Mouse (Mus musculus): ENCODE measurements at regions not wholly inside any gene's neighbourhood (a gene's known extent, or its start where the extent isn't known, plus 50 kb on each side); places are given as distances from the start of the nearest gene placed in this dataset.

GRCm38 (mm10) chr17:79505565-79505964 lies 106.1 kb upstream of the Rmdn2 start:
- WGBS = 95% methylated on average over 1 of the region's 1 CpGs
- no peak for ATAC-seq
- H3K4me3 ChIP-seq (ENCODE audit: low read depth, low read length) = no peak overlapping the region
- no peak overlapping the region for H3K9ac ChIP-seq (ENCODE audit: low read depth, low read length)
- H3K27me3 ChIP-seq (ENCODE audit: control insufficient read depth, insufficient read depth, low read depth, low read length) = no peaks in the 10 kb centered on the region
- no peaks in the 10 kb centered on the region for H3K9me3 ChIP-seq (replicated peaks; ENCODE audit: control insufficient read depth, low read length, poor library complexity, severe bottlenecking)
- no peak overlapping the region for H3K27ac ChIP-seq (ENCODE audit: low read length)
- no peak overlapping the region for H3K4me2 ChIP-seq (ENCODE audit: low read length)
- no peaks in the 10 kb centered on the region for H3K36me3 ChIP-seq (ENCODE audit: control insufficient read depth, insufficient read depth, low read length)
- no peaks in the 10 kb centered on the region for H3K4me1 ChIP-seq (ENCODE audit: control insufficient read depth, insufficient read depth, low read length)

- Histone ChIP-seq H3K9me3 (replicated peaks; ENCODE audit: control insufficient read depth, low read length, poor library complexity, severe bottlenecking) (no peaks in the 10 kb centered on the region), H3K4me3 (ENCODE audit: low read depth, low read length) (no peak overlapping the region), H3K36me3 (ENCODE audit: control insufficient read depth, insufficient read depth, low read length) (no peaks in the 10 kb centered on the region), H3K27ac (ENCODE audit: low read length) (no peak overlapping the region), H3K9ac (ENCODE audit: low read depth, low read length) (no peak overlapping the region), H3K27me3 (ENCODE audit: control insufficient read depth, insufficient read depth, low read depth, low read length) (no peaks in the 10 kb centered on the region), H3K4me1 (ENCODE audit: control insufficient read depth, insufficient read depth, low read length) (no peaks in the 10 kb centered on the region), H3K4me2 (ENCODE audit: low read length) (no peak overlapping the region)
- 73% methylated on average over 8 of the region's 8 CpGs for WGBS
- no peak for ATAC-seq
Measured at GRCm38 (mm10) chr17:79509281-79509680, 102.4 kb upstream of the Rmdn2 start.

- ATAC-seq = no peak
- H3K36me3 ChIP-seq (ENCODE audit: control insufficient read depth, insufficient read depth, low read length) = no peaks in the 10 kb centered on the region
- WGBS = 87% methylated on average over 11 of the region's 11 CpGs
Measured at GRCm38 (mm10) chr17:79509957-79510710, 101.5 kb upstream of the Rmdn2 start.

DNA sequence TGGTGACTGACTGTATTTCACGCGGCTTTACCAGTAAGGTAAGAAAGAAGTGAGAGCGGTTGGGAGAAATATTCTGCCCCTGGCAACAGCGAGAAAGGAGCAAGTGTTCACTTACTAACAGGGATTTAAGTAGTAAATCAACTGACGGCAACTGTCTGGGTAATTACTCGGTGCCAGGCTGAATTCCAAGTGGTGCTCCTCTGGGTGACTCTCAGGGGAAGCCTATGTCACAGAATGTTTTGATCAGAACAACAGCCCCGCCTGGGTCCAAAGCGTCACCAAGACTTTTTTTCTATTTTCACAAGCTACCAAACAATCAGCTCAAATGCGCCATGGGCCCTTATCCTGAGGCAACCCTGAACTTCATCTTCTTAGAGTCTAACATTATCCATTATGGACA lies 100.4 kb upstream of the Rmdn2 start:
- no peak for ATAC-seq
- no peak overlapping the region for H3K4me2 ChIP-seq (ENCODE audit: low read length)
- 74% methylated on average over 9 of the region's 9 CpGs for whole genome bisulfite sequencing
- H3K27me3 ChIP-seq (ENCODE audit: control insufficient read depth, insufficient read depth, low read depth, low read length) = no peaks in the 10 kb centered on the region
- H3K9ac ChIP-seq (ENCODE audit: low read depth, low read length) = no peak overlapping the region
- H3K9me3 ChIP-seq (replicated peaks; ENCODE audit: control insufficient read depth, low read length, poor library complexity, severe bottlenecking) = no peaks in the 10 kb centered on the region
- no peaks in the 10 kb centered on the region for H3K36me3 ChIP-seq (ENCODE audit: control insufficient read depth, insufficient read depth, low read length)
- no peak overlapping the region for H3K4me3 ChIP-seq (ENCODE audit: low read depth, low read length)
- H3K4me1 ChIP-seq (ENCODE audit: control insufficient read depth, insufficient read depth, low read length) = no peaks in the 10 kb centered on the region
- H3K27ac ChIP-seq (ENCODE audit: low read length) = no peak overlapping the region

More at GRCm38 (mm10) chr17:79509957-79510710, 101.5 kb upstream of the Rmdn2 start:
- Histone ChIP-seq H3K4me3 (ENCODE audit: low read depth, low read length) (no peak overlapping the region), H3K4me1 (ENCODE audit: control insufficient read depth, insufficient read depth, low read length) (no peaks in the 10 kb centered on the region), H3K27me3 (ENCODE audit: control insufficient read depth, insufficient read depth, low read depth, low read length) (no peaks in the 10 kb centered on the region), H3K9ac (ENCODE audit: low read depth, low read length) (no peak overlapping the region), H3K4me2 (ENCODE audit: low read length) (no peak overlapping the region), H3K27ac (ENCODE audit: low read length) (no peak overlapping the region), H3K9me3 (replicated peaks; ENCODE audit: control insufficient read depth, low read length, poor library complexity, severe bottlenecking) (no peaks in the 10 kb centered on the region)

- Histone ChIP-seq H3K36me3 (ENCODE audit: control insufficient read depth, insufficient read depth, low read length) (no peaks in the 10 kb centered on the region), H3K9me3 (replicated peaks; ENCODE audit: control insufficient read depth, low read length, poor library complexity, severe bottlenecking) (no peaks in the 10 kb centered on the region), H3K27ac (ENCODE audit: low read length) (no peak overlapping the region), H3K27me3 (ENCODE audit: control insufficient read depth, insufficient read depth, low read depth, low read length) (no peaks in the 10 kb centered on the region), H3K4me1 (ENCODE audit: control insufficient read depth, insufficient read depth, low read length) (no peaks in the 10 kb centered on the region), H3K4me2 (ENCODE audit: low read length) (no peak overlapping the region), H3K9ac (ENCODE audit: low read depth, low read length) (no peak overlapping the region), H3K4me3 (ENCODE audit: low read depth, low read length) (no peak overlapping the region)
- no peak for ATAC-seq
- 88% methylated on average over 7 of the region's 7 CpGs for WGBS
Measured at GRCm38 (mm10) chr17:79514076-79514475, 97.6 kb upstream of the Rmdn2 start.

DNA sequence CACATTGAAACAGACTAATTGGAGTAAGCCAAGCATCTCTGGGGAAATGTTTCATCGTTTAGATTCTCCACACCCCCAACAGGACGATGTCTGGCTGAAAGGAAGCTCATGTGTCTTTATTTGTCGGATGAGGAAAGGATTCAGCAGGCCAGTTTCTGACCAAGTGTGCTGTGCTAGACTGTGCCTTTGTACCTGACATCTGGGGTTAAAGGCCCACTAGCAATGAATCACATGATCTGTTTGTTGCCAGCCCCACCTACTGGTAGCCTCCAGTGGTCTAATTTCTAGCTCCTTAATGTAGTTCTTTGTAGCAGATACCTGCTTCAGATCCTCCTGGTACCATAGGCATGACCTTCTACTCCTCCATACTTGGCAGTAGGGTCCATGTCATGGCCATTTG lies 93.5 kb upstream of the Rmdn2 start:
- Histone ChIP-seq H3K27me3 (ENCODE audit: control insufficient read depth, insufficient read depth, low read depth, low read length) (no peaks in the 10 kb centered on the region), H3K27ac (ENCODE audit: low read length) (no peak overlapping the region), H3K4me3 (ENCODE audit: low read depth, low read length) (no peak overlapping the region), H3K36me3 (ENCODE audit: control insufficient read depth, insufficient read depth, low read length) (no peaks in the 10 kb centered on the region), H3K4me2 (ENCODE audit: low read length) (no peak overlapping the region), H3K9me3 (replicated peaks; ENCODE audit: control insufficient read depth, low read length, poor library complexity, severe bottlenecking) (no peaks in the 10 kb centered on the region), H3K4me1 (ENCODE audit: control insufficient read depth, insufficient read depth, low read length) (no peaks in the 10 kb centered on the region), H3K9ac (ENCODE audit: low read depth, low read length) (no peak overlapping the region)
- 64% methylated on average over 3 of the region's 3 CpGs for WGBS
- no peak for ATAC-seq

DNA sequence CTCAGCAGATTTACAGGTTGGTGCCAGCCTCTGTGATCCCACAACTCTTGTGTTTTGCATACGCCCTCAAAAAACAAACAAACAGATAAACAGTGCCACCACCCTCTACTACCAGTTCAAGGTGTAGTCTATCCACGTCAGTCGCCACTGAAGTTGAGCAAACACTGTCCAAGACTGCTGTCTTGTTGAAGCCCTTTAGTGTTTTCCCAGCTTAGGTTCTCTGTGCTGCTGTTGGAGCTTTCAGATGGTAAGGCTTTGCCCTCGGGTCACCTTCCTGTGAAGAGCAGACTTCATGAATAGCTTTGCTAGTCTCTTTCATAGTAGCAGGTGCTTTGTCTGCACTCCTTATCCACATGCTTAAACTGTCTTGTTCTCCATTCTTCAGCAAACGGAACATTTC lies 93.0 kb upstream of the Rmdn2 start:
- H3K4me3 ChIP-seq (ENCODE audit: low read depth, low read length) = no peak overlapping the region
- no peaks in the 10 kb centered on the region for H3K9me3 ChIP-seq (replicated peaks; ENCODE audit: control insufficient read depth, low read length, poor library complexity, severe bottlenecking)
- no peak overlapping the region for H3K27ac ChIP-seq (ENCODE audit: low read length)
- H3K36me3 ChIP-seq (ENCODE audit: control insufficient read depth, insufficient read depth, low read length) = no peaks in the 10 kb centered on the region
- no peak for ATAC-seq
- WGBS = 82% methylated on average over 5 of the region's 5 CpGs
- no peaks in the 10 kb centered on the region for H3K4me1 ChIP-seq (ENCODE audit: control insufficient read depth, insufficient read depth, low read length)
- H3K4me2 ChIP-seq (ENCODE audit: low read length) = no peak overlapping the region
- H3K9ac ChIP-seq (ENCODE audit: low read depth, low read length) = no peak overlapping the region
- no peaks in the 10 kb centered on the region for H3K27me3 ChIP-seq (ENCODE audit: control insufficient read depth, insufficient read depth, low read depth, low read length)

GRCm38 (mm10) chr17:79519356-79519755 lies 92.3 kb upstream of the Rmdn2 start:
- no peak overlapping the region for H3K9ac ChIP-seq (ENCODE audit: low read depth, low read length)

DNA sequence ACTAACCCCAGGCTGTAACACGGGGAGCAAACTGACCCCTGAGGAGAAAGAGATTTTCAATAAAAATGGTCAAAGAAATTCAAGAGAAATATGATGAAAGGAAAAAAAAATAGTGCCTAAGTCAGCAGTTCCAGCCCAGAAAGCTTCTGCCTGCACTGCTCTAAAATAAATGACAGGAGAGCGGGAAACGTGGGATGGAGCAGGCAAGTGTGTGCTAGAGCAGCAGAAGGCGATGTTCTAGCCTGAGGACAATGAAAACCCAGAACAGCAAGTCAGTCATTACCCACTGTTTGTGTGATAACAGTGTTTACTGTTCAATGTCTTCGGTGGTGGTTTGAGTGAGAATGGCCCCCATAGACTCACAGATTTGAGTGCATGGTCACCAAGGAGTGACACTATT lies 91.4 kb upstream of the Rmdn2 start:
- Histone ChIP-seq H3K9me3 (replicated peaks; ENCODE audit: control insufficient read depth, low read length, poor library complexity, severe bottlenecking) (no peaks in the 10 kb centered on the region), H3K27ac (ENCODE audit: low read length) (no peak overlapping the region), H3K4me3 (ENCODE audit: low read depth, low read length) (no peak overlapping the region), H3K4me2 (ENCODE audit: low read length) (no peak overlapping the region), H3K27me3 (ENCODE audit: control insufficient read depth, insufficient read depth, low read depth, low read length) (no peaks in the 10 kb centered on the region), H3K9ac (ENCODE audit: low read depth, low read length) (no peak overlapping the region), H3K36me3 (ENCODE audit: control insufficient read depth, insufficient read depth, low read length) (no peaks in the 10 kb centered on the region), H3K4me1 (ENCODE audit: control insufficient read depth, insufficient read depth, low read length) (no peaks in the 10 kb centered on the region)
- 88% methylated on average over 5 of the region's 5 CpGs for WGBS
- no peak for ATAC-seq

More at GRCm38 (mm10) chr17:79519356-79519755, 92.3 kb upstream of the Rmdn2 start:
- ATAC-seq = no peak
- WGBS = 85% methylated on average over 4 of the region's 4 CpGs
- Histone ChIP-seq H3K27ac (ENCODE audit: low read length) (no peak overlapping the region), H3K4me3 (ENCODE audit: low read depth, low read length) (no peak overlapping the region), H3K36me3 (ENCODE audit: control insufficient read depth, insufficient read depth, low read length) (no peaks in the 10 kb centered on the region), H3K27me3 (ENCODE audit: control insufficient read depth, insufficient read depth, low read depth, low read length) (no peaks in the 10 kb centered on the region), H3K4me2 (ENCODE audit: low read length) (no peak overlapping the region), H3K9me3 (replicated peaks; ENCODE audit: control insufficient read depth, low read length, poor library complexity, severe bottlenecking) (no peaks in the 10 kb centered on the region), H3K4me1 (ENCODE audit: control insufficient read depth, insufficient read depth, low read length) (no peaks in the 10 kb centered on the region)
